Mouse (Mus musculus) liver, embryonic 14.5 days (tissue): Measurements from ENCODE around the gene Rnaseh2a.

Experiments used
- CTCF ChIP-seq: IDR thresholded peaks from 2 replicates; pipeline ENCODE4 v1.5.1; 2016; ENCODE audit warnings: antibody characterized with exemption, low read depth, control low read depth
- EP300 ChIP-seq: IDR thresholded peaks from 2 replicates; pipeline ENCODE4 v1.6.1; 2016; ENCODE audit warnings: antibody characterized with exemption, low read depth

DNA sequence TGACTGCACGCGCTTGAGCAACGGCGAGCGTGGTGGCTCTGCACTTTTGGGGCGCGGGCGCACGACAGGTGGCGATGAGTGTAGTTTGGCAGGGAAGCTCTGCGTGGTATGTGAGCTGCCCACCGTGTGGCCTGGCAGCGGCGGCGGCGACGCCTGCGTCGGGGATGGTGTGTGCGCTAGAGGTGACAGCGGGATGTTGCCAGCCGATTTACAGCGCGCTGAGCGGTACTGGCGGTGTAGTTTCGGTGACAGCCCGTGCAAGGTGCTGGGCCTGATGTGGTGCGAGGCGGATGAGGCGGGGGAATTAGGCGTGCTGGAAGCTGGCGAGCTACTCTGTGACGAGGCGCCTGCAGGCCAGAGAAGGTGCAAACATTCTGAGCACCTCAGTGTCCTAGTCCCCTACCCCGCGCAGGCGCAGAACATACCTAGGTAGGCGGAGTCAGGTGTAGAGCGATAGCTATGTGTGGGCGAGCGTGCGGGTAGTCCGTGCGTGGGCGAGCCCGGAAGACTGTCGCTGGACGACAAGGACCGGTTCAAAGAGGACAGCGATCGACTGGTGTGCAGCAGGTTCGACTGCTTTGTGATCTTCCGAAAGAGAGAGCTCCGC lies 56.6 kb downstream of the Rnaseh2a start:
- TF ChIP-seq CTCF, result 0 out of 2 replicates have a peak, but pooled peaks have one; percentile 14
- TF ChIP-seq EP300, result no peak
